Mouse (Mus musculus): ENCODE results near the gene Neurog1. TPM values are rescaled to one million over a fixed set of nuclear protein-coding genes. Genes with fewer than 3 reads are reported as not detected.

Neurog1 gene
- total and polyA plus RNA-seq, 3 experiments, result not detected

DNA sequence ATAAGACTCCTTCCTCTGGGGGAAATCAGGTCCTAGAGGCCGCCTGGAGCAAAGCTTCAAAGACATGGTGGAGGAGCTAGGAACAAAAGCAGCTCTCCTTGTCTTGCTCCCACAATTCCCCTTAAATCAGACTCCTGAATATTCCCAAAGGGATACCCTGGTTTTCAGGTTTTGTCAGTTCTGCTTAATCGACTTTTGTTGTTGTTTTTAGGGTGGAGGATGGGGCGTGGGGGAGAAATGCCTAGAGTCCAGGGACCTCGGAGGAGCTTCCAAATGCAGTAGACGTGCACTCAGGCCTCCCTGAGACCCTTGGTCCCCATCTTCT, 7.9 kb upstream of the Neurog1 start:
- Histone ChIP-seq H3K36me3 (ENCODE audit: control insufficient read depth in 1 of 2, insufficient read depth in 2 of 2, low read length in 2 of 2) (no peaks in the 10 kb centered on the region), H3K27ac (ENCODE audit: control insufficient read depth, low read depth, low read length) (no peak overlapping the region), H3K79me2 (ENCODE audit: control insufficient read depth, insufficient read depth, low read length, poor library complexity) (no peaks in the 10 kb centered on the region), H3K9ac (ENCODE audit: control insufficient read depth, low read depth, low read length, poor library complexity, severe bottlenecking) (no peak overlapping the region), H3K4me3 (ENCODE audit: control insufficient read depth in 1 of 2, insufficient read depth in 1 of 2, low read depth in 2 of 2, low read length in 2 of 2) (no peak overlapping the region), H3K4me1 (ENCODE audit: control insufficient read depth in 1 of 2, insufficient read depth in 2 of 2, low read length in 2 of 2) (no peaks in the 10 kb centered on the region), H3K27me3 (ENCODE audit: control insufficient read depth in 1 of 2, insufficient read depth in 2 of 2, low read length in 2 of 2) (no peaks in the 10 kb centered on the region), H3K9me3 (replicated peaks; ENCODE audit: insufficient read depth, low read length) (no peaks in the 10 kb centered on the region)
- DNase-seq (ENCODE audit: low read depth, low spot score), result no peak
- TF ChIP-seq POLR2AphosphoS2 (IDR thresholded peaks at IDR 0.05; ENCODE audit: low read length) (no peak), SIN3A (IDR thresholded peaks at IDR 0.05; ENCODE audit: low read length) (no peak), ZC3H11A (IDR thresholded peaks at IDR 0.05; ENCODE audit: low read depth, low read length) (no peak), EP300 (IDR thresholded peaks at IDR 0.05; ENCODE audit: low read depth in 1 of 2, low read length in 2 of 2) (no peak), TBP (IDR thresholded peaks at IDR 0.05; ENCODE audit: low read depth, low read length) (no peak), E2F4 (IDR thresholded peaks at IDR 0.05; ENCODE audit: borderline replicate concordance, low read depth, low read length) (no peak), ZKSCAN1 (IDR thresholded peaks at IDR 0.05; ENCODE audit: low read depth, low read length) (no peak), UBTF (IDR thresholded peaks at IDR 0.05; ENCODE audit: borderline replicate concordance, insufficient read depth, low read depth, low read length) (no peak), MAX (IDR thresholded peaks at IDR 0.05; ENCODE audit: low read length) (no peak), MXI1 (IDR thresholded peaks at IDR 0.05; ENCODE audit: low read depth, low read length) (no peak), POLR2AphosphoS5 (IDR thresholded peaks at IDR 0.05; ENCODE audit: borderline replicate concordance, low read depth, low read length) (no peak)

DNA sequence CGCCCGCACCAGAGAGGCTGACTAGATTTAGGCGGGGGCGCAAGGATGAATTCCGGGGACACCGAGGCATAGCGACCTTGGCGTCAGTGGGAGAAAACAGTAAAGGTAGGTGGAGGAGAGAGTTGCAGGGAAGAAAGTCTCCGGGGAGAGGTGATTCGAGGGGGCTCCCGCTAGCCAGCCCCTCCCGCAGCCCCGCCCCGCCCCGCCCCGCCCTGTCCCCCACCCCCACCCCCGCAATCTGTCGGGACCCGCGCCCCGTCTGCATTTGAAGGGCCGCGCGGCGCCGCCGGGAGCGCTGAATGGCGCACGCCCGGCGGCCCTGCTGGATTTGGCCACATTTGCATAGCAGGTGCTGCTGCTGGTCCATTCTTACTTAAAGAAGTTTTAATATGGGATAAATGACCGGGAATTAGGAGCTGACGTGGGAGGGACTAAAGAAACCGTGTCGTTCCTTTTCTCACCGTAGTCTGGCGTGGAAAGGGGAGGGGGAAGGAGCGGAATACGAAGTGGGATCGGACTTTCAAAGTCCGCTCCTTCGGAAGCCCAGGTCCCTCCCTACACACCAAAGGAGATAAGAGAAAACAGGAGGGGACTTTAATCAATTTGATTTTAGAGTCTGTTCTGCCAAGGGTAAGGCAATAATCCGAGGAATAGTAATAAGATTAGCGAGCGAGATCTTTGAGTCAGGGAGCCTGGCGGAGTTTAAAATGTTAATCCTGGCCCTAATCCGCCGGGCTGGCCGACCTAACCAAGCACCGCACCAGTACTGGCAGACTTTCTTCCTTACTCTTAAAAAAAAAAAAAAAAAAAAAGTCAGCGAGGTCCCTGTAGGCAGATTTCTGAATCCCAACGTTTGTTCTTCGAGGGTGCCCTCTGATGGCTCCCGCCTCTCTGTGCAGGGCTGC, 7.3 kb upstream of the Neurog1 start:
- no peaks in the 10 kb centered on the region for H3K79me2 ChIP-seq (ENCODE audit: control insufficient read depth, insufficient read depth, low read length, poor library complexity)
- H3K27ac ChIP-seq (ENCODE audit: control insufficient read depth, low read depth, low read length), result no peak overlapping the region
- no peak for DNase-seq (ENCODE audit: low read depth, low spot score)
- H3K4me3 ChIP-seq (ENCODE audit: control insufficient read depth in 1 of 2, insufficient read depth in 1 of 2, low read depth in 2 of 2, low read length in 2 of 2), result no peak overlapping the region
- no peaks in the 10 kb centered on the region for H3K36me3 ChIP-seq (ENCODE audit: control insufficient read depth in 1 of 2, insufficient read depth in 2 of 2, low read length in 2 of 2)
- no peaks in the 10 kb centered on the region for H3K9me3 ChIP-seq (replicated peaks; ENCODE audit: insufficient read depth, low read length)
- no peaks in the 10 kb centered on the region for H3K27me3 ChIP-seq (ENCODE audit: control insufficient read depth in 1 of 2, insufficient read depth in 2 of 2, low read length in 2 of 2)
- H3K4me1 ChIP-seq (ENCODE audit: control insufficient read depth in 1 of 2, insufficient read depth in 2 of 2, low read length in 2 of 2), result no peaks in the 10 kb centered on the region
- TF ChIP-seq NELFE (IDR thresholded peaks at IDR 0.05; ENCODE audit: low read depth, low read length), result no peak
- TF ChIP-seq MEF2A (IDR thresholded peaks at IDR 0.05; ENCODE audit: extremely low read depth, insufficient replicate concordance, low read depth, low read length, poor library complexity, severe bottlenecking), result no peak
- TF ChIP-seq POLR2A (IDR thresholded peaks at IDR 0.05; ENCODE audit: control insufficient read depth in 1 of 2, insufficient read depth in 1 of 2, low read depth in 1 of 2, low read length in 2 of 2, poor library complexity in 1 of 2), result no peak
- TF ChIP-seq USF1 (IDR thresholded peaks at IDR 0.05; ENCODE audit: low read depth, low read length), result no peak
- no peak overlapping the region for H3K9ac ChIP-seq (ENCODE audit: control insufficient read depth, low read depth, low read length, poor library complexity, severe bottlenecking)
